Mouse (Mus musculus): ENCODE measurements around the gene Ascc3. TPM values are rescaled to one million over a fixed set of nuclear protein-coding genes. Genes with fewer than 3 reads are reported as not detected.

Ascc3 gene
- total RNA-seq, 2 experiments from 2014 or later: 31.3 to 32.5 TPM

- ATAC-seq (replicated peaks; ENCODE audit: low FRiP score, poor library complexity, severe bottlenecking): no peak
Observed at GRCm38 (mm10) chr10:50733459-50733858, 141.0 kb downstream of the Ascc3 start.

- no peak; the same call in 1 of the 2 replicates for ATAC-seq (replicated peaks; ENCODE audit: low FRiP score, poor library complexity, severe bottlenecking)
Observed at GRCm38 (mm10) chr10:50762069-50762468, 169.6 kb downstream of the Ascc3 start.

GRCm38 (mm10) chr10:50762984-50763383 is 170.5 kb downstream of the Ascc3 start:
- ATAC-seq (replicated peaks; ENCODE audit: low FRiP score, poor library complexity, severe bottlenecking): no peak

GRCm38 (mm10) chr10:50763457-50764310 is 171.2 kb downstream of the Ascc3 start:
- no peak for ATAC-seq (replicated peaks; ENCODE audit: low FRiP score, poor library complexity, severe bottlenecking)

GRCm38 (mm10) chr10:50772811-50773210 is 180.3 kb downstream of the Ascc3 start:
- ATAC-seq (replicated peaks; ENCODE audit: low FRiP score, poor library complexity, severe bottlenecking): no peak

- no peak for ATAC-seq (replicated peaks; ENCODE audit: low FRiP score, poor library complexity, severe bottlenecking)
Observed at GRCm38 (mm10) chr10:50773846-50774245, 181.4 kb downstream of the Ascc3 start.

- ATAC-seq (replicated peaks; ENCODE audit: low FRiP score, poor library complexity, severe bottlenecking): no peak
Observed at GRCm38 (mm10) chr10:50792840-50793239, 200.4 kb downstream of the Ascc3 start.

- ATAC-seq (replicated peaks; ENCODE audit: low FRiP score, poor library complexity, severe bottlenecking): no peak
Observed at GRCm38 (mm10) chr10:50801594-50801993, 209.1 kb downstream of the Ascc3 start.

- no peak for ATAC-seq (replicated peaks; ENCODE audit: low FRiP score, poor library complexity, severe bottlenecking)
Observed at GRCm38 (mm10) chr10:50802380-50802779, 209.9 kb downstream of the Ascc3 start.

GRCm38 (mm10) chr10:50806166-50806565 is 213.7 kb downstream of the Ascc3 start:
- no peak for ATAC-seq (replicated peaks; ENCODE audit: low FRiP score, poor library complexity, severe bottlenecking)

GRCm38 (mm10) chr10:50822363-50822762 is 229.9 kb downstream of the Ascc3 start:
- no peak for ATAC-seq (replicated peaks; ENCODE audit: low FRiP score, poor library complexity, severe bottlenecking)

- no peak for ATAC-seq (replicated peaks; ENCODE audit: low FRiP score, poor library complexity, severe bottlenecking)
Observed at GRCm38 (mm10) chr10:50826829-50827228, 234.4 kb downstream of the Ascc3 start.

GRCm38 (mm10) chr10:50834533-50834932 is 242.1 kb downstream of the Ascc3 start:
- ATAC-seq (replicated peaks; ENCODE audit: low FRiP score, poor library complexity, severe bottlenecking): no peak

GRCm38 (mm10) chr10:50843363-50843762 is 250.9 kb downstream of the Ascc3 start:
- ATAC-seq (replicated peaks; ENCODE audit: low FRiP score, poor library complexity, severe bottlenecking): no peak

- no peak for ATAC-seq (replicated peaks; ENCODE audit: low FRiP score, poor library complexity, severe bottlenecking)
Observed at GRCm38 (mm10) chr10:50868202-50868601, 275.7 kb downstream of the Ascc3 start.

GRCm38 (mm10) chr10:50876952-50877351 is 284.5 kb downstream of the Ascc3 start:
- no peak for ATAC-seq (replicated peaks; ENCODE audit: low FRiP score, poor library complexity, severe bottlenecking)

GRCm38 (mm10) chr10:50881476-50882069 is 289.1 kb downstream of the Ascc3 start:
- no peak for ATAC-seq (replicated peaks; ENCODE audit: low FRiP score, poor library complexity, severe bottlenecking)

- ATAC-seq (replicated peaks; ENCODE audit: low FRiP score, poor library complexity, severe bottlenecking): no peak
Observed at GRCm38 (mm10) chr10:50882366-50882765, 289.9 kb downstream of the Ascc3 start.

GRCm38 (mm10) chr10:50886305-50886704 is 293.8 kb downstream of the Ascc3 start:
- no peak for ATAC-seq (replicated peaks; ENCODE audit: low FRiP score, poor library complexity, severe bottlenecking)

GRCm38 (mm10) chr10:50890621-50891020 is 298.2 kb downstream of the Ascc3 start:
- no peak for ATAC-seq (replicated peaks; ENCODE audit: low FRiP score, poor library complexity, severe bottlenecking)

All from erythroblast, adult 5-6 weeks (primary cell).